Comparison of ENCODE assay signal across 17 mouse cellular contexts in genomic region chr14:114307479-114307878, GRCm38 (mm10).
"Had no signal": no experiment of that assay in that cellular context is flagged by ENCODE, and none has a peak within 500 bp of the region (broad histone marks: within the 10 kb centered on the region; RNA-seq: fewer than 3 reads in every experiment).

No protein-coding gene starts in this region.

- ATAC-seq: liver, embryonic 12.5 days; liver, postnatal 0 days; lung, postnatal 0 days; midbrain, embryonic 13.5 days; midbrain, embryonic 15.5 days; midbrain, embryonic 16.5 days had no signal

- DNase-seq: left cerebral cortex, postnatal 4 days; liver; liver, embryonic 13.5 days; liver, postnatal 0 days; lung, adult 18-20 months; lung, adult 2 months; lung, embryonic 14.5 days; lung, postnatal 10 days; lung, postnatal 14 days; lung, postnatal 36 days; lung, postnatal 4 days; midbrain, embryonic 14.5 days had no signal
